Mouse (Mus musculus) bone marrow, adult 2 months (tissue): ENCODE results near the gene Clps.

ENCODE experiments used
- CTCF ChIP-seq: fragments of 200-500 bp; IDR thresholded peaks from 2 replicates; pipeline ENCODE4 v1.5.1; 2011; ENCODE audit warnings: low read length, control low read depth; ENCODE audit not compliant: control insufficient read depth, insufficient read depth
- POLR2A ChIP-seq: fragments of 200-500 bp; IDR thresholded peaks from 2 replicates; pipeline ENCODE4 v1.6.1; 2011; ENCODE audit warnings: low read depth, mild to moderate bottlenecking, control low read depth, low read length, borderline replicate concordance; ENCODE audit not compliant: control insufficient read depth

- TF ChIP-seq CTCF (no peak), POLR2A (no peak)
Measured at GRCm38 (mm10) chr17:28549111-28549510, 11.5 kb downstream of the Clps start, which contains the start of gene Clpsl2.
